Mouse (Mus musculus) CH12.LX (cell line): ENCODE results near the gene Cryl1. TPM values are rescaled to one million over a fixed set of nuclear protein-coding genes. Genes with fewer than 3 reads are reported as not detected.

ENCODE experiments used
- DNase-seq: peaks from one replicate; pipeline ENCODE4 v3.0.0-alpha.2; 2013; ENCODE audit errors: extremely low read depth
- H3K27ac ChIP-seq: 2 replicates; pipeline ENCODE4 v1.5.1; 2012; ENCODE audit warnings: low read depth, mild to moderate bottlenecking, control low read depth, moderate library complexity; ENCODE audit not compliant: insufficient read depth
- H3K27me3 ChIP-seq: replicated peaks from 2 replicates; pipeline ENCODE3; 2012; ENCODE audit warnings: inconsistent platforms
- H3K36me3 ChIP-seq, 2 experiments: replicated peaks in 1 of 2; 2 replicates each; pipeline versions ENCODE3 to v1.6.1; 2012; ENCODE audit warnings: inconsistent platforms in 1 of 2, low read length in 1 of 2, mild to moderate bottlenecking in 1 of 2, mixed read lengths in 1 of 2, moderate library complexity in 1 of 2; ENCODE audit not compliant: control insufficient read depth in 1 of 2, insufficient read depth in 1 of 2
- H3K4me1 ChIP-seq, 2 experiments: 2 replicates each; pipeline ENCODE4 v1.6.1; 2012; ENCODE audit warnings: inconsistent platforms in 1 of 2, moderate library complexity in 1 of 2; ENCODE audit not compliant: insufficient read depth in 2 of 2, control insufficient read depth in 1 of 2
- H3K4me2 ChIP-seq: 2 replicates; pipeline ENCODE4 v1.6.1; 2012; ENCODE audit warnings: low read depth, mild to moderate bottlenecking, control low read depth; ENCODE audit not compliant: poor library complexity, insufficient read depth, severe bottlenecking
- H3K4me3 ChIP-seq, 3 experiments: fragments of 150-350 bp in 1 of 3; sonication (generic) in 1 of 3; replicated peaks in 1 of 3; 2 replicates each; pipeline versions ENCODE3 to v1.5.1; 2011 to 2012; ENCODE audit warnings: low read depth in 2 of 3, low read length in 2 of 3, mild to moderate bottlenecking in 2 of 3, moderate library complexity in 2 of 3, control low read depth in 1 of 3, improper control_type of control experiment in 1 of 3, inconsistent platforms in 1 of 3, mixed read lengths in 1 of 3; ENCODE audit not compliant: poor library complexity in 1 of 3
- H3K79me2 ChIP-seq: replicated peaks from 2 replicates; pipeline ENCODE4 v1.6.1; 2012; ENCODE audit warnings: mild to moderate bottlenecking, moderate library complexity; ENCODE audit not compliant: control insufficient read depth, poor library complexity, insufficient read depth, severe bottlenecking; ENCODE audit errors: extremely low read depth
- H3K9ac ChIP-seq: 2 replicates; pipeline ENCODE4 v1.6.1; 2012; ENCODE audit warnings: low read depth, mild to moderate bottlenecking, control low read depth, moderate library complexity; ENCODE audit not compliant: insufficient read depth
- H3K9me3 ChIP-seq: replicated peaks from 2 replicates; pipeline ENCODE3; 2012; ENCODE audit warnings: low read length, inconsistent platforms, mixed read lengths
- BHLHE40 ChIP-seq: IDR thresholded peaks from 2 replicates; pipeline ENCODE4 v1.6.1; 2011; ENCODE audit warnings: mild to moderate bottlenecking, low read depth, low read length, improper control_type of control experiment
- CHD1 ChIP-seq: IDR thresholded peaks from 2 replicates; pipeline ENCODE4 v1.6.1; 2012; ENCODE audit warnings: low read depth, low read length, improper control_type of control experiment, inconsistent platforms
- CHD2 ChIP-seq: IDR thresholded peaks from 2 replicates; pipeline ENCODE4 v1.6.1; 2011; ENCODE audit warnings: low read length, improper control_type of control experiment
- CTCF ChIP-seq, 2 experiments: IDR thresholded peaks in 1 of 2; conservative IDR thresholded peaks in 1 of 2; 2 replicates each; pipeline ENCODE4 v1.5.1; 2011 to 2012; ENCODE audit warnings: low read depth in 2 of 2, low read length in 2 of 2, improper control_type of control experiment in 1 of 2, inconsistent platforms in 1 of 2, mild to moderate bottlenecking in 1 of 2, moderate library complexity in 1 of 2
- EP300 ChIP-seq: IDR thresholded peaks from 2 replicates; pipeline ENCODE4 v1.6.1; 2011; ENCODE audit warnings: low read length, improper control_type of control experiment
- HCFC1 ChIP-seq: IDR thresholded peaks from 2 replicates; pipeline ENCODE4 v1.6.1; 2012; ENCODE audit warnings: low read depth, mild to moderate bottlenecking, inconsistent platforms, low read length, improper control_type of control experiment
- IRF4 ChIP-seq: IDR thresholded peaks from 2 replicates; pipeline ENCODE4 v1.6.1; 2014; ENCODE audit warnings: low read depth, mild to moderate bottlenecking, inconsistent platforms, low read length, improper control_type of control experiment
- JUN ChIP-seq: IDR thresholded peaks from 2 replicates; pipeline ENCODE4 v1.6.1; 2011; ENCODE audit warnings: low read depth, mild to moderate bottlenecking, low read length, improper control_type of control experiment, moderate library complexity; ENCODE audit not compliant: insufficient read depth
- MAFK ChIP-seq: IDR thresholded peaks from 2 replicates; pipeline ENCODE4 v1.6.1; 2011; ENCODE audit warnings: low read length, improper control_type of control experiment; ENCODE audit not compliant: insufficient replicate concordance
- POLR2A ChIP-seq: IDR thresholded peaks from 2 replicates; pipeline ENCODE4 v1.6.1; 2011; ENCODE audit warnings: low read depth, mild to moderate bottlenecking, improper control_type of control experiment, low read length
- RAD21 ChIP-seq: IDR thresholded peaks from 2 replicates; pipeline ENCODE4 v1.6.1; 2011; ENCODE audit warnings: low read depth, mild to moderate bottlenecking, low read length, improper control_type of control experiment, moderate library complexity
- RCOR1 ChIP-seq: conservative IDR thresholded peaks from 2 replicates; pipeline ENCODE4 v1.6.1; 2012; ENCODE audit warnings: low read depth, mild to moderate bottlenecking, inconsistent platforms, low read length, improper control_type of control experiment
- SIN3A ChIP-seq: IDR thresholded peaks from 2 replicates; pipeline ENCODE4 v1.6.1; 2012; ENCODE audit warnings: low read length, improper control_type of control experiment, inconsistent platforms
- SMC3 ChIP-seq: IDR thresholded peaks from 2 replicates; pipeline ENCODE4 v1.6.1; 2011; ENCODE audit warnings: low read depth, low read length, improper control_type of control experiment
- USF2 ChIP-seq: conservative IDR thresholded peaks from 2 replicates; pipeline ENCODE4 v1.6.1; 2011; ENCODE audit warnings: low read depth, low read length, improper control_type of control experiment
- ZC3H11A ChIP-seq: IDR thresholded peaks from 2 replicates; pipeline ENCODE4 v1.6.1; 2012; ENCODE audit warnings: low read depth, mild to moderate bottlenecking, inconsistent platforms, low read length, improper control_type of control experiment
- ZNF384 ChIP-seq: IDR thresholded peaks from 2 replicates; pipeline ENCODE4 v1.6.1; 2012; ENCODE audit warnings: low read depth, low read length, improper control_type of control experiment, inconsistent platforms
- dilution Hi-C: fragments of 300-500 bp; cut with MboI; formaldehyde crosslinking; loops from 2 replicates; pipeline ENCODE4 v1.14.3; 2020; ENCODE audit warnings: low sequenced_read_pairs; ENCODE audit not compliant: extremely low pct_unique_long_range_greater_than_20kb, extremely low pct_ligation_motif_present
- in situ Hi-C: fragments of 300-500 bp; cut with MboI; formaldehyde crosslinking; loops from 3 replicates; pipeline ENCODE4 v1.14.3; 2019; ENCODE audit warnings: low sequenced_read_pairs, low pct_ligation_motif_present, low pct_unique_long_range_greater_than_20kb, mixed read lengths
- polyA plus RNA-seq: library from polyadenylated mRNA; unstranded; fragments of >175 nt; gene quantifications from 2 replicates; pipeline ENCODE4 v1.2.1, GENCODE M21; 2012; ENCODE audit warnings: low read depth; ENCODE audit not compliant: insufficient read length
- total RNA-seq, 2 experiments: library from RNA; depleted of rRNA; stranded (reverse); fragments of 300-350 nt in 1 of 2; fragments of >200 nt in 1 of 2; gene quantifications; 2 replicates each; pipeline ENCODE4 v1.2.3; 2012 to 2014

Gene Cryl1
- total and polyA plus RNA-seq, 3 experiments = 13.1 to 33.7 (median 31.8) TPM

DNA sequence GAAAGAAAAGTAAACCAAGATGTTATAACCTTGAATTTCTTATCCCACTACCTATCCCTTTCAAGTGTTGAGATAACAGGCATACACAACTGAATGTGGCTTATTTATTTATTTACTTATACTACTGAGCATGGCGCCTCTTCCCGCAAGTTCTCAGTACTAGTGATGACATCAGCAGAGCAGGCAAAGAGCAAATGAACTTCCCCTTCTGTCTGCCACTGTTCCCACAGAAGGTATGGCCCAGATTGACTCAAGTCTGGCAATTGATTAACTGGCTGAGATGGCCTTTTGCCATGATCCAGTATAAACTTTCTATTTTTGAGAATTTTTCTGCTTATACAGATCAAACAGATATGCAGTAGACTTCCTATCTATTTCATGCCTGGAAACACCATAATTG lies 18.9 kb upstream of the Cryl1 start:
- no peaks in the 10 kb centered on the region for H3K79me2 ChIP-seq
- H3K4me3 ChIP-seq = no peak overlapping the region
- no peak overlapping the region for H3K4me2 ChIP-seq
- no peak overlapping the region for H3K9ac ChIP-seq
- H3K9me3 ChIP-seq = no peaks in the 10 kb centered on the region
- in situ Hi-C loops = no loop called here
- H3K36me3 ChIP-seq = no peaks in the 10 kb centered on the region
- dilution Hi-C loops = no loop called here
- H3K4me1 ChIP-seq = no peaks in the 10 kb centered on the region
- no peaks in the 10 kb centered on the region for H3K27me3 ChIP-seq
- H3K27ac ChIP-seq = no peak overlapping the region
- peak; percentile 19; the same call in 1 of the 2 replicates for TF ChIP-seq EP300
- TF ChIP-seq USF2 = no peak
- TF ChIP-seq MAFK = no peak
- no peak for TF ChIP-seq HCFC1
- 0 out of 2 replicates have a peak, but pooled peaks have one; percentile 12 for TF ChIP-seq CHD2
- TF ChIP-seq BHLHE40 = no peak
- no peak for TF ChIP-seq ZNF384
- no peak for TF ChIP-seq IRF4
- TF ChIP-seq SIN3A = no peak
- TF ChIP-seq CHD1 = no peak
- DNase-seq = peak; percentile 16

DNA sequence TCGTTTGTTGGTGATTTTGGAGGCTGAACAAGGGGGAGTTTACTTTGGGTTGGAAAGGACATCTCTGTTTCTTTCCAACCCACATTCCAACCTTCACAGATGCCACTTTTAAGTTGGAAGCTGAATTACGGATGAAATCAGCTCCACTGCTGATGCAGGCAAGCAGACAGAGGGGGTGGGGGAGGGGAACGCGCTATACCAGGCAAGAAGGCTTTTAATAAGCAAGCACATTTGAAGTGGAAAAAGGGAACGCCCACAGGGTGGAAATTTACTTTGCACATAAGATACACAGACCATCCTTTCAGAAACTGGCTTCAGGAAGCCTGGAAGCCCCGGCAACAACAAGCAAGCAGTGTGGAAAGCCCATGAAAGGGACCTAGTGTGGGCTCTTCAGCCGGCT lies 13.8 kb upstream of the Cryl1 start:
- in situ Hi-C loops = loop anchor here (5.0 kb wide), 1 partner anchor 40 kb away; no protein-coding TSS in a partner anchor
- DNase-seq = no peak
- Histone ChIP-seq H3K4me1 (peaks cover 0 to 6% of the 10 kb centered on the region in 2 experiments; a peak in 2 of 4 replicates), H3K27me3 (no peaks in the 10 kb centered on the region), H3K4me2 (no peak overlapping the region), H3K9me3 (no peaks in the 10 kb centered on the region), H3K36me3 (no peaks in the 10 kb centered on the region), H3K9ac (no peak overlapping the region), H3K4me3 (no peak overlapping the region), H3K27ac (no peak overlapping the region), H3K79me2 (no peaks in the 10 kb centered on the region)
- dilution Hi-C loops = no loop called here
- no peak for TF ChIP-seq CHD1
- no peak for TF ChIP-seq RCOR1
- TF ChIP-seq ZC3H11A = no peak
- TF ChIP-seq SIN3A = no peak
- no peak for TF ChIP-seq SMC3
- no peak for TF ChIP-seq POLR2A
- no peak for TF ChIP-seq MAFK
- TF ChIP-seq JUN = no peak

DNA sequence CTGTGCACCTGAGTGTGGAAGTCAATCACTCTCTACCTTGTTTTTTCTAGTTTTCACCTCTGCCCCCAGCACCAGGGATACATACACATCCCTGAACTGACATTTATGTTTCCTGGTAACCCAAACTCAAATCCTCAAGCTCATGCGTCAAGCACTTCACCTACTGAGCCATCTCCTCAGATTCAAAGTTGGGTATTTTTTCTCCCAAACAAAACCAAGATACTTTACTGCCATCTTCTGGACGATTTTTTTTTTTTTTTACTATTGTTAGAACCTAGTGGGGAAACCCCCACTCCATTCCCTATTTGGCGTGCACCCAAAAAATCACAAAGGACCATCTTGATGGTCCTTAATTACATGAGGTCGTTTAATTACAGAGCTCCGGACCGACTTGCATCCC lies 10.8 kb upstream of the Cryl1 start:
- dilution Hi-C loops = no loop called here
- no peak overlapping the region for H3K9ac ChIP-seq
- no peaks in the 10 kb centered on the region for H3K9me3 ChIP-seq
- no peak overlapping the region for H3K27ac ChIP-seq
- H3K4me1 ChIP-seq = peaks cover 0 to 6% of the 10 kb centered on the region in 2 experiments; a peak in 2 of 4 replicates
- H3K79me2 ChIP-seq = no peaks in the 10 kb centered on the region
- no peak overlapping the region for H3K4me3 ChIP-seq
- no peaks in the 10 kb centered on the region for H3K36me3 ChIP-seq
- no peak overlapping the region for H3K4me2 ChIP-seq
- no peaks in the 10 kb centered on the region for H3K27me3 ChIP-seq
- peak; percentile 80 for TF ChIP-seq ZNF384
- TF ChIP-seq SMC3 = peak; percentile 47
- TF ChIP-seq RAD21 = peak; percentile 73
- no peak for TF ChIP-seq BHLHE40
- peak in 1 of 2 experiments; percentile 68; a peak in 2 of 4 replicates for TF ChIP-seq CTCF (conservative IDR thresholded peaks at IDR 0.05 in 1 of 2, IDR thresholded peaks at IDR 0.05 in 1 of 2; ENCODE audit: low read depth in 2 of 2, low read length in 2 of 2)
- TF ChIP-seq, all 38 proteins: peak for 4
- peak; percentile 37 for DNase-seq
- in situ Hi-C loops = no loop called here
